Mouse (Mus musculus) embryonic facial prominence, embryonic 15.5 days (tissue): ENCODE results near the gene Spata13. TPM values are rescaled to one million over a fixed set of nuclear protein-coding genes. Genes with fewer than 3 reads are reported as not detected.

Experiments
- ATAC-seq: fragments of 200-750 bp; cut with Nextera tagmentation; 2 replicates; pipeline ENCODE4 v1.8.0; 2017; ENCODE audit warnings: low read depth, moderate TSS enrichment; ENCODE audit not compliant: insufficient number of reproducible peaks, low FRiP score, low TSS enrichment
- H3K27ac ChIP-seq: fragments of 300-500 bp; sonication (generic); replicated peaks from 2 replicates; pipeline ENCODE4 v1.5.1; 2015; ENCODE audit warnings: mild to moderate bottlenecking, inconsistent platforms
- H3K27me3 ChIP-seq: fragments of 300-500 bp; sonication (generic); 2 replicates; pipeline ENCODE4 v1.6.1; 2015; ENCODE audit warnings: inconsistent platforms
- H3K36me3 ChIP-seq: fragments of 300-500 bp; sonication (generic); 2 replicates; pipeline ENCODE4 v1.6.1; 2015; ENCODE audit warnings: mild to moderate bottlenecking, inconsistent platforms
- H3K4me1 ChIP-seq: fragments of 300-500 bp; sonication (generic); 2 replicates; pipeline ENCODE4 v1.6.1; 2015; ENCODE audit warnings: inconsistent platforms
- H3K4me2 ChIP-seq: fragments of 300-500 bp; sonication (generic); replicated peaks from 2 replicates; pipeline ENCODE4 v1.6.1; 2015; ENCODE audit warnings: mild to moderate bottlenecking, inconsistent platforms
- H3K4me3 ChIP-seq: fragments of 300-500 bp; sonication (generic); replicated peaks from 2 replicates; pipeline ENCODE4 v1.5.1; 2015; ENCODE audit warnings: mild to moderate bottlenecking, inconsistent platforms
- H3K9ac ChIP-seq: fragments of 300-500 bp; sonication (generic); 2 replicates; pipeline ENCODE4 v1.6.1; 2015; ENCODE audit warnings: inconsistent platforms
- H3K9me3 ChIP-seq: fragments of 300-500 bp; sonication (generic); replicated peaks from 2 replicates; pipeline ENCODE4 v1.6.1; 2016; ENCODE audit warnings: inconsistent platforms
- WGBS: fragments of 180-500 bp; shearing (Covaris S2); methylation state at CpG from one replicate; pipeline ENCODE4 v1.1.7; 2015; 5-methylcytosine and 5-hydroxymethylcytosine counted together
- polyA plus RNA-seq: library from polyadenylated mRNA; unstranded; fragments of >200 nt; fragmentation: Nextera tagmentation; extraction: Ambion mirVana; gene quantifications from 2 replicates; pipeline ENCODE4 v1.2.1, GENCODE M21; 2015

Gene Spata13
- polyA plus RNA-seq, 1 experiment from 2014 or later, result 16.1 TPM

GRCm38 (mm10) chr14:60612671-60613070 lies 21.1 kb upstream of the Spata13 start:
- Histone ChIP-seq H3K9ac (no peak overlapping the region), H3K4me3 (no peak overlapping the region), H3K36me3 (no peaks in the 10 kb centered on the region), H3K9me3 (no peaks in the 10 kb centered on the region), H3K27ac (no peak overlapping the region), H3K4me2 (no peak overlapping the region), H3K4me1 (no peaks in the 10 kb centered on the region), H3K27me3 (no peaks in the 10 kb centered on the region)
- WGBS, result 25% methylated on average over 7 of the region's 7 CpGs
- ATAC-seq, result no peak

DNA sequence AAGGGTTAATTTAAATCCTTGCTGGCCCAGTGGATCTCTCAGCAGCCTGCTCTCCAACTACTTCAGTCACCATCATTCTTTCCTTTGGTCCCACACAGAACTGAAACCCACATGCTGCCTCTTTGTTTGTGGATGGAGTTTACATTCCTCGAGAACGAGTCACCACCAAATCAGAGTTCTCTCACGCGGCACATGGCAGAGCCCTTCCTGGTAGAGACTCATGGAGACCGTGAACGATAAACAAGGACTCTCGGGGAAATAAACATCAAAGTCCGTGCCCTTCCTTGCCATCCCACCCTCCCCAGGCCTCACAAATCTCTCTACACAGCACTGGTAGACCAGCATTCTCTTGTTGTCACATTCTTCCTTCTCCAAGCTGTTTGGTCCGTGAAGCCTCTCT lies 12.7 kb upstream of the Spata13 start:
- H3K9me3 ChIP-seq, result no peaks in the 10 kb centered on the region
- no peaks in the 10 kb centered on the region for H3K36me3 ChIP-seq
- H3K4me2 ChIP-seq, result no peak overlapping the region
- WGBS, result 58% methylated on average over 9 of the region's 9 CpGs
- H3K27ac ChIP-seq, result no peak overlapping the region
- ATAC-seq, result no peak
- no peak overlapping the region for H3K4me3 ChIP-seq
- H3K9ac ChIP-seq, result no peak overlapping the region
- H3K27me3 ChIP-seq, result no peaks in the 10 kb centered on the region
- H3K4me1 ChIP-seq, result no peaks in the 10 kb centered on the region

- ATAC-seq, result no peak
- 80% methylated on average over 6 of the region's 6 CpGs for WGBS
- H3K4me2 ChIP-seq, result no peak overlapping the region
Observed at GRCm38 (mm10) chr14:60625486-60625885, 8.3 kb upstream of the Spata13 start.

GRCm38 (mm10) chr14:60629887-60630460 lies 3.8 kb upstream of the Spata13 start:
- Histone ChIP-seq H3K4me3 (no peak overlapping the region), H3K4me1 (peaks cover 11% of the 10 kb centered on the region; the same call in 1 of the 2 replicates), H3K4me2 (no peak overlapping the region), H3K27ac (no peak overlapping the region), H3K27me3 (no peaks in the 10 kb centered on the region), H3K9me3 (no peaks in the 10 kb centered on the region), H3K9ac (no peak overlapping the region), H3K36me3 (no peaks in the 10 kb centered on the region)
- no peak for ATAC-seq
- 75% methylated on average over 9 of the region's 9 CpGs for WGBS

More at GRCm38 (mm10) chr14:60625486-60625885, 8.3 kb upstream of the Spata13 start:
- Histone ChIP-seq H3K9me3 (no peaks in the 10 kb centered on the region), H3K36me3 (no peaks in the 10 kb centered on the region), H3K27me3 (no peaks in the 10 kb centered on the region), H3K9ac (no peak overlapping the region), H3K27ac (no peak overlapping the region), H3K4me1 (no peaks in the 10 kb centered on the region), H3K4me3 (no peak overlapping the region)

DNA sequence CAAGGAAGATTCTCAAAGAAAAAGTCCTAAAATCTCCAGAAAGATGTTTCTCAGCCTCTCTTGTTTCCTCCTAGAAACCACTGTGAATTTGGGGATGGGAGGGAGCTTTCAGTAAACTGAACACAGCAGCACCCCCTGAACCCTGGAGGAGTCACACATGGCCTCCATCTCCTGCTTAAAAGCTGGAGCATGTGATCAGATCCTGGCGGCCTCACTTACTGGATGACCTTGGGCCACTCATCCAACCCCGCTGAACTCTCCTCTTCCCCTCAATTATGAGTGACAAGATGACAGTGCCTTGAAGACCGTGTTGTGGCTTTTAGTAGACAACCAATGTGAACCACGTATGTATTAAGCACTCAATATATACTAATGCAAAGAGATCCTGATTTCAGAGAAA lies 2.8 kb upstream of the Spata13 start:
- no peaks in the 10 kb centered on the region for H3K27me3 ChIP-seq
- no peak overlapping the region for H3K4me2 ChIP-seq
- H3K36me3 ChIP-seq, result no peaks in the 10 kb centered on the region
- H3K27ac ChIP-seq, result no peak overlapping the region
- no peaks in the 10 kb centered on the region for H3K9me3 ChIP-seq
- H3K4me3 ChIP-seq, result no peak overlapping the region
- WGBS, result 59% methylated on average over 4 of the region's 4 CpGs
- H3K9ac ChIP-seq, result no peak overlapping the region
- ATAC-seq, result no peak
- H3K4me1 ChIP-seq, result peaks cover 21% of the 10 kb centered on the region

DNA sequence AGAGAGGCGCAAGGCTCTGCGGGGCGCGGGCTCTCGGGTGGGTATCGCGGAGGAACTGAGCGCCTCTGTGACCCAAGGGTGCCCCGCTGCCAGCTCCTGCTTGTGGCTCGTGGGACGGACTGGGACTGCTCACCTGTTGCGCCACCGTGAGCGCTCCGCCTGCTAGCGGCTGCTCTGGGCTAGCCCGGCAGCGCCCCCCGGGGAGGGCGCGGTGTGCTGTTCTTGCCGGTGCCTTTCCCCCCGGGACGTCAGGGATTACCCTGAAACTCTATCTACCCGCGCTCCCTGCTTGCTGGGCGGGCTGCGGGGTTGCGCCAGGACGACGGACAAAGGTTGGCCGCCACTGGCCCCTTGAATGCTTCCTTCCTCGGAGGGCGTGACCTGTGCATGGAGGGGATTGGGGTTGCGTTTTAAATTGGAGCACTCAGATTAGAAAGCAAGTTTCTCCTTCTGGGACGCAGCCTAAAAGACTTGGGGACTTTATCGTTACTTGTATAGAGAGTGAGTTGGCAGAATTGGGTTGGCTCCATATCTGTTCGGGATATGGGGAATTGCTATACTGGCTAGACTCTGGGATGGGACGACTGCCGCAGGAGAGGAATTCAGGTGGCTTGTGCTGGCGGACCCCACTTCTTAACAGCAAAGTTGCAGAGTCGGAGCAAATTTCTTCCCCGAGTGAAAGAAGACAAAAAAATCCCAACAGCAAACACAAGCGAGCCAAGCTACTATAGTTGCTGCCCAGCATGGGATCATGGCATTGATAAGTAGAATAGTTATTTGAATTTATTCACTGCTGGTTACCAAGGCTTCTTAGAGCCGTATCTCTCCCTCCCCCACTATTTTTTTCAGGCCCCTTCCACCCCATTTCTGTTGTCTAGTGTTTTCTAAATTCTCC lies 1.3 kb downstream of the Spata13 start:
- Histone ChIP-seq H3K27me3 (no peaks in the 10 kb centered on the region; the same call in 1 of the 2 replicates), H3K4me3 (peak overlapping the region; percentile 61), H3K9ac (peak overlapping the region; percentile 39), H3K9me3 (no peaks in the 10 kb centered on the region), H3K36me3 (no peaks in the 10 kb centered on the region), H3K4me2 (peak overlapping the region; percentile 99), H3K27ac (peak overlapping the region; percentile 70), H3K4me1 (peaks cover 40% of the 10 kb centered on the region)
- under 1% methylated on average over 45 of the region's 45 CpGs for WGBS
- peak; percentile 53 for ATAC-seq

- no peaks in the 10 kb centered on the region for H3K36me3 ChIP-seq
- H3K4me2 ChIP-seq, result peak overlapping the region; percentile 99
- no peaks in the 10 kb centered on the region for H3K9me3 ChIP-seq
- H3K4me3 ChIP-seq, result peak overlapping the region; percentile 61
- 18% methylated on average over 14 of the region's 14 CpGs for WGBS
- H3K9ac ChIP-seq, result no peak overlapping the region
- H3K27ac ChIP-seq, result no peak overlapping the region
- H3K27me3 ChIP-seq, result no peaks in the 10 kb centered on the region; the same call in 1 of the 2 replicates
- no peak for ATAC-seq
- H3K4me1 ChIP-seq, result peaks cover 40% of the 10 kb centered on the region
Observed at GRCm38 (mm10) chr14:60635911-60636607, 2.3 kb downstream of the Spata13 start.

- no peaks in the 10 kb centered on the region for H3K9me3 ChIP-seq
- no peak for ATAC-seq
- no peaks in the 10 kb centered on the region; the same call in 1 of the 2 replicates for H3K27me3 ChIP-seq
- no peak overlapping the region for H3K4me3 ChIP-seq
- 53% methylated on average over 2 of the region's 2 CpGs for WGBS
- peak overlapping the region; percentile 99 for H3K4me2 ChIP-seq
- H3K36me3 ChIP-seq, result no peaks in the 10 kb centered on the region
- no peak overlapping the region for H3K9ac ChIP-seq
- peaks cover 40% of the 10 kb centered on the region for H3K4me1 ChIP-seq
- no peak overlapping the region for H3K27ac ChIP-seq
Observed at GRCm38 (mm10) chr14:60636608-60636980, 2.8 kb downstream of the Spata13 start.

DNA sequence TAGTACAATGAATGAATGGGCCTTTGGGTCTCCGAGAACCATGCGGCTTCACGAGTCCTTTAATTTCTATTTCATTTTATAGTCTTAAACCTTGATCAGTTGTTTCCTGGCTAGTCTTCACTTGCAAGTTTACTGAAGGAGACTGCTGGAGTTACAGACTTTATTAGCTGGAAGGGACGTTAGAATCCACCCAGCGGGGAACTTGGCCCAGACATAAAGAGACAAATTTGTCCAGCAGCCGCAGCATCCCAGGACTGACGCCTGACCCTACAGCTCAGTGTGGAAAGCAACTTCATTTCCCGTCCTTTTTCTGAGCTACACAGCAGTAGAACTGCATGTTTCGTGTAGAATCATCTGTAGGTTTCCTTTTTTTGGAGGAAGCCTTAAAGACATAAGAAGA lies 3.2 kb downstream of the Spata13 start:
- no peak overlapping the region for H3K27ac ChIP-seq
- 70% methylated on average over 9 of the region's 9 CpGs for WGBS
- no peak overlapping the region for H3K9ac ChIP-seq
- H3K9me3 ChIP-seq, result no peaks in the 10 kb centered on the region
- no peaks in the 10 kb centered on the region; the same call in 1 of the 2 replicates for H3K27me3 ChIP-seq
- H3K36me3 ChIP-seq, result no peaks in the 10 kb centered on the region
- peaks cover 40% of the 10 kb centered on the region for H3K4me1 ChIP-seq
- no peak overlapping the region for H3K4me2 ChIP-seq
- no peak overlapping the region for H3K4me3 ChIP-seq
- ATAC-seq, result no peak

- Histone ChIP-seq H3K4me1 (peaks cover 40% of the 10 kb centered on the region), H3K27me3 (no peaks in the 10 kb centered on the region; the same call in 1 of the 2 replicates), H3K4me3 (no peak overlapping the region), H3K9me3 (no peaks in the 10 kb centered on the region), H3K9ac (no peak overlapping the region), H3K27ac (no peak overlapping the region), H3K36me3 (no peaks in the 10 kb centered on the region), H3K4me2 (no peak overlapping the region)
- no peak for ATAC-seq
- WGBS, result 78% methylated on average over 8 of the region's 8 CpGs
Observed at GRCm38 (mm10) chr14:60638159-60638558, 4.4 kb downstream of the Spata13 start.

DNA sequence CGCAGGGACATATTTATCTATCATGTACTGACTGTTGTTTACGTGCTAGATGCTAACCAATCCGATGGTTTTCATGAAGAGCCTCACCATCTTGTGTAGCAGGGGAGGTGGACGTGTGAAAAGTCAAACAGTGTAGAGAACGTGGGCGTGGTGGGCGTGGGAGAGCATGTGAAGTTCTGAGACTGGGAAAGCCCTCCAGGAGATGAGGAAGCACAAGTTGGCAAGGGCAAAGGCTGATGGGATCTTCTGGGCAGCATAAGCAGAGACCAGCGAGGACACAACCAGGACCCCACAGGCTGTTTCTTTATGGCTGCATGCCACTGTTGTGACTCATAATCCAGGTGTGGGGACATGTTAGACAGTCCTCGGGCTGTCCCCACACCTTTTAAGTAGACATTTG lies 5.4 kb downstream of the Spata13 start:
- ATAC-seq, result no peak
- H3K4me2 ChIP-seq, result no peak overlapping the region
- H3K27ac ChIP-seq, result no peak overlapping the region
- no peak overlapping the region for H3K4me3 ChIP-seq
- H3K4me1 ChIP-seq, result peaks cover 40% of the 10 kb centered on the region
- H3K36me3 ChIP-seq, result no peaks in the 10 kb centered on the region
- no peaks in the 10 kb centered on the region; the same call in 1 of the 2 replicates for H3K27me3 ChIP-seq
- no peak overlapping the region for H3K9ac ChIP-seq
- 85% methylated on average over 9 of the region's 9 CpGs for WGBS
- H3K9me3 ChIP-seq, result no peaks in the 10 kb centered on the region
